13 mouse cellular contexts compared by ENCODE assay signal in genomic region chr8:79096970-79097369, GRCm38 (mm10).
A peak's percentile ranks its signal among the peaks of the same experiment; 100 is the strongest.
DNase-seq lines count a peak whose midpoint lies in the region; ATAC-seq lines count a peak whose summit lies in the region.
"Had no signal": no experiment of that assay in that cellular context is flagged by ENCODE, and none has a peak within 500 bp of the region (broad histone marks: within the 10 kb centered on the region; RNA-seq: fewer than 3 reads in every experiment).

No protein-coding gene starts in this region.

- peak; percentile 38 for DNase-seq in 3134 (ENCODE audit: extremely low read depth, insufficient read length, low spot score)
- DNase-seq in Muller cell, postnatal 12 days (ENCODE audit: inconsistent ontology term), result peak; percentile 92
- peak; percentile 54 for DNase-seq in lung, postnatal 10 days
- no peak for DNase-seq in spleen, postnatal 14 days (ENCODE audit: low spot score in 2 of 2)
- no peak for DNase-seq in frontal cortex, adult 2 months (ENCODE audit: extremely low spot score in 1 of 2, low spot score in 1 of 2)
- DNase-seq: adrenal gland, adult 8-10 months; cerebellum, adult 9-10 months; kidney, adult 9 months; spleen, adult 18-20 months had no signal

- no peaks in the 10 kb centered on the region for H3K9me3 ChIP-seq in hindbrain, embryonic 13.5 days
- no peaks in the 10 kb centered on the region for H3K9me3 ChIP-seq in hindbrain, embryonic 12.5 days (replicated peaks)
- H3K9me3 ChIP-seq: hindbrain, embryonic 15.5 days had no signal

- no peak overlapping the region for H3K9ac ChIP-seq in hindbrain, embryonic 13.5 days
- H3K9ac ChIP-seq in hindbrain, embryonic 12.5 days, result no peak overlapping the region
- H3K9ac ChIP-seq: hindbrain, embryonic 15.5 days had no signal

- H3K36me3 ChIP-seq in hindbrain, embryonic 13.5 days, result peaks cover 16% of the 10 kb centered on the region
- H3K36me3 ChIP-seq in hindbrain, embryonic 12.5 days, result peaks cover 15% of the 10 kb centered on the region
- H3K36me3 ChIP-seq: hindbrain, embryonic 15.5 days had no signal

- WGBS in hindbrain, embryonic 13.5 days, result 49% methylated on average over 11 of the region's 11 CpGs
- WGBS in hindbrain, embryonic 12.5 days, result 61% methylated on average over 11 of the region's 11 CpGs

- H3K27ac ChIP-seq in hindbrain, embryonic 13.5 days, result no peak overlapping the region
- no peak overlapping the region for H3K27ac ChIP-seq in hindbrain, embryonic 12.5 days
- H3K27ac ChIP-seq: hindbrain, embryonic 15.5 days had no signal

- 0 out of 2 replicates have a peak, but pooled peaks have one; percentile 36 for ATAC-seq in hindbrain, embryonic 13.5 days (ENCODE audit: low FRiP score)
- no peak for ATAC-seq in hindbrain, embryonic 12.5 days (ENCODE audit: low FRiP score)

- H3K4me1 ChIP-seq in hindbrain, embryonic 13.5 days (replicated peaks), result peaks cover 4% of the 10 kb centered on the region; the same call in 1 of the 2 replicates
- H3K4me1 ChIP-seq in hindbrain, embryonic 12.5 days, result 0 out of 2 replicates have a peak, but pooled peaks cover 3% of the 10 kb centered on the region
- H3K4me1 ChIP-seq: hindbrain, embryonic 15.5 days had no signal

- no peak overlapping the region for H3K4me3 ChIP-seq in hindbrain, embryonic 13.5 days
- H3K4me3 ChIP-seq in hindbrain, embryonic 12.5 days, result no peak overlapping the region
- H3K4me3 ChIP-seq: hindbrain, embryonic 15.5 days had no signal

- no peaks in the 10 kb centered on the region for H3K27me3 ChIP-seq in hindbrain, embryonic 13.5 days
- H3K27me3 ChIP-seq in hindbrain, embryonic 12.5 days, result no peaks in the 10 kb centered on the region
- H3K27me3 ChIP-seq: hindbrain, embryonic 15.5 days had no signal

- no peak overlapping the region for H3K4me2 ChIP-seq in hindbrain, embryonic 13.5 days
- no peak overlapping the region for H3K4me2 ChIP-seq in hindbrain, embryonic 12.5 days (replicated peaks)
- H3K4me2 ChIP-seq: heart, embryonic 11.5 days; hindbrain, embryonic 15.5 days had no signal

Comparison
In these comparisons a context has a peak if more than half of its experiments do, and no peak if none do; other contexts are left out.
1. DNase-seq: peak in 3134 (single experiment), Muller cell, postnatal 12 days (single experiment) and lung, postnatal 10 days (single experiment); none in spleen, postnatal 14 days (0 of 2) and frontal cortex, adult 2 months (0 of 2).